Mouse (Mus musculus) small intestine, adult 2 months (tissue): Measurements from ENCODE around the gene Gm20388.

Experiments used
- CTCF ChIP-seq: fragments of 200-500 bp; IDR thresholded peaks from 2 replicates; pipeline ENCODE4 v1.5.1; 2012; ENCODE audit warnings: low read depth, mild to moderate bottlenecking, control low read depth, inconsistent platforms, low read length, moderate library complexity, mixed read lengths; ENCODE audit not compliant: insufficient replicate concordance, insufficient read length; ENCODE audit errors: extremely low read depth
- POLR2A ChIP-seq: fragments of 200-500 bp; IDR thresholded peaks from 2 replicates; pipeline ENCODE4 v1.6.1; 2012; ENCODE audit warnings: low read depth, mild to moderate bottlenecking, control low read depth, inconsistent platforms, low read length, moderate library complexity

DNA sequence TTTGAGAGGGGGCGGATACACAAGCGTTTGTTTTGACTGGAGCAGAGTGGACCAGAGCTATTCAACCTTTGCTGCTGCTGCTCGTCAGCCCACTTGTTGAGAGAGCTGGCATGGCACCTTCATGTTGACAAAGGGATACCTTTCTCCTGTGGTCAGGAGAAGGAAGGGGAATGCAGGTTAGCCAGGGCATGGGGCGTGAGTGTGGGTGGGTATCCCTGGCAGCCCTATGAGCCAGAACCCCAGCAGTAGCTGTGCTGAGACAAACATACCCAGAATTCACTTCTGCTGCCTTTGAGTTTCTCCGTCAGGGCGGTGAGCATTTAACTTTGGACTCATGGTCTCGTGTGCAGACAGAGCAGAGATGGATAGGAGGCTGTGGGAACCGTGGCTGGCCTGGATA lies 3747.2 kb downstream of the Gm20388 start:
- TF ChIP-seq CTCF: no peak
- TF ChIP-seq POLR2A: no peak
